Mouse (Mus musculus) Patski (cell line): ENCODE measurements at regions not wholly inside any gene's neighbourhood (a gene's known extent, or its start where the extent isn't known, plus 50 kb on each side); places are given as distances from the start of the nearest gene placed in this dataset.

Experiments
- ATAC-seq: fragments of 100-300 bp; one replicate; pipeline ENCODE4 v1.8.0; 2021
- CTCF ChIA-PET: fragments of 350-600 bp; sonication (Branson Sonifier 250); formaldehyde crosslinking; loops from one replicate; lab custom pipeline; 2022; ENCODE audit warnings: inconsistent platforms; lab: Charles Lee
- POLR2A ChIA-PET: fragments of 350-600 bp; sonication (Branson Sonifier 250); formaldehyde crosslinking; loops from one replicate; lab custom pipeline; 2022; ENCODE audit warnings: antibody characterized with exemption, inconsistent platforms; lab: Charles Lee
- DNase-seq: peaks from one replicate; pipeline ENCODE4 v3.0.0-alpha.2; 2011; ENCODE audit warnings: low read depth, low spot score
- H3K27me3 ChIP-seq: fragments of 371-371 bp; one replicate; pipeline ENCODE4 v1.5.1; 2021
- CTCF ChIP-seq: fragments of 100-300 bp; IDR thresholded peaks from one replicate; pipeline ENCODE4 v1.5.1; 2021
- in situ Hi-C: fragments of 300-500 bp; cut with MboI; formaldehyde crosslinking; loops from 3 replicates; pipeline ENCODE4 v1.11.1; 2018; ENCODE audit warnings: low pct_unique_long_range_greater_than_20kb, mixed read lengths

- TF ChIP-seq CTCF = no peak
- DNase-seq (no peak), ATAC-seq (no peak)
- H3K27me3 ChIP-seq = peaks cover 12% of the 10 kb centered on the region
- POLR2A ChIA-PET = no interaction called here
- CTCF ChIA-PET = interaction anchor here (1.2 kb wide), 1 partner anchor 9 kb away, joined by 3 read pairs; no protein-coding TSS in a partner anchor
- in situ Hi-C loops = no loop called here
Observed at GRCm38 (mm10) chr1:194565574-194565973, 52.4 kb upstream of the Plxna2 start.

GRCm38 (mm10) chr1:194563946-194564345 is 54.1 kb upstream of the Plxna2 start:
- H3K27me3 ChIP-seq = peaks cover 28% of the 10 kb centered on the region
- DNase-seq = no peak
- ATAC-seq = no peak
- CTCF ChIA-PET = interaction anchor here (1.4 kb wide), 1 partner anchor 17 kb away, joined by 3 read pairs; no protein-coding TSS in a partner anchor
- POLR2A ChIA-PET = no interaction called here
- TF ChIP-seq CTCF = no peak
- in situ Hi-C loops = no loop called here

DNA sequence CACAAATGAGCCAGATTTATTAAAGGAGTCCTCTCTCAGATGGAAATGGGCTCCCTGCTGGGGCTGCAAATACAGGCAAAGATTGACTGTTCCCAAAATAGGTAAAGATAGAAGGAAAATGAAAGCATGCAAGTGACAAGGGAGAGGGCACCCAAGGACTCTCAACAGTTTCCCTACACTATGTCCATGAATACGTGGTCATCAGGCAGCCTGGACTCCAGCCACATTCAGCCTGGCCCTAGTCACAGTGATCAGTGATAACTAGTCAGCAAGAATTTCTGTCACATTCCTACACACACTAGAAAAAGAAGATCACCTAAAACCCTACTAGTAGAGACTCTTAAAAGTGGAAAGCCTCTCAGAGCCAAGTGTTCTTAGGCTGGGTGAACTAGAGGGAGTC is 56.9 kb upstream of the Plxna2 start:
- ChIA-PET CTCF (no interaction called here), POLR2A (interaction anchor here (0.6 kb wide), 1 partner anchor 43 kb away, joined by 3 read pairs; no protein-coding TSS in a partner anchor)
- ATAC-seq (no peak), DNase-seq (no peak)
- in situ Hi-C loops = no loop called here
- H3K27me3 ChIP-seq = peaks cover 43% of the 10 kb centered on the region
- no peak for TF ChIP-seq CTCF

- peaks cover 15% of the 10 kb centered on the region for H3K27me3 ChIP-seq
- ChIA-PET POLR2A (no interaction called here), CTCF (no interaction called here)
- in situ Hi-C loops = no loop called here
- no peak for TF ChIP-seq CTCF
- DNase-seq (no peak), ATAC-seq (no peak)
Observed at GRCm38 (mm10) chr1:194548661-194549060, 69.4 kb upstream of the Plxna2 start.

DNA sequence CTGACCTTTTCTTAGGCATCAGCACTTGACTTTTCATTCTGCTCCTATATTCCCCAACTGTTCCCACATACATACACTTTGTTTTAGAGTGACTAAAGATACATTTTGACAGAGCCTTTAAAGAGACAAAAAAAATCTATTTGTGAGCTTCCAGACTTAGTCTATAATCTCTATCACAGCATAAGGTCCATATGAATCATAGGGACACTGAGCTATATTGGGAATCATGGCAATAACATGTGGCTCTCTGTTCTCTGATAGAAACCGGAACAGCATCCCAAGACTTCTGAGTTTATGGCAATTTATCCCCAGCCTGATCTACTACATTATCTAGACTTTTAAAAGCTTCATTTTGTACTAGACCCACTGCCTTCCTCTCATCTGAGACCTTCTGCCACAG is 69.8 kb upstream of the Plxna2 start:
- TF ChIP-seq CTCF = no peak
- ChIA-PET POLR2A (no interaction called here), CTCF (no interaction called here)
- DNase-seq (no peak), ATAC-seq (no peak)
- in situ Hi-C loops = no loop called here
- peaks cover 15% of the 10 kb centered on the region for H3K27me3 ChIP-seq

- ATAC-seq (no peak), DNase-seq (no peak)
- POLR2A ChIA-PET = no interaction called here
- in situ Hi-C loops = no loop called here
- peaks cover 10% of the 10 kb centered on the region for H3K27me3 ChIP-seq
- no peak for TF ChIP-seq CTCF
- CTCF ChIA-PET = no interaction called here
Observed at GRCm38 (mm10) chr1:194540923-194541322, 77.1 kb upstream of the Plxna2 start.

GRCm38 (mm10) chr1:194527342-194528165 is 90.5 kb upstream of the Plxna2 start:
- ATAC-seq (no peak), DNase-seq (no peak)
- in situ Hi-C loops = no loop called here
- no peak for TF ChIP-seq CTCF
- ChIA-PET CTCF (interaction anchor here (1.0 kb wide), 1 partner anchor 11 kb away, joined by 3 read pairs; no protein-coding TSS in a partner anchor), POLR2A (no interaction called here)
- H3K27me3 ChIP-seq = peaks cover 20% of the 10 kb centered on the region

GRCm38 (mm10) chr1:194524976-194525375 is 93.0 kb upstream of the Plxna2 start:
- ChIA-PET POLR2A (no interaction called here), CTCF (no interaction called here)
- DNase-seq (no peak), ATAC-seq (no peak)
- H3K27me3 ChIP-seq = peaks cover 24% of the 10 kb centered on the region
- in situ Hi-C loops = no loop called here
- no peak for TF ChIP-seq CTCF

DNA sequence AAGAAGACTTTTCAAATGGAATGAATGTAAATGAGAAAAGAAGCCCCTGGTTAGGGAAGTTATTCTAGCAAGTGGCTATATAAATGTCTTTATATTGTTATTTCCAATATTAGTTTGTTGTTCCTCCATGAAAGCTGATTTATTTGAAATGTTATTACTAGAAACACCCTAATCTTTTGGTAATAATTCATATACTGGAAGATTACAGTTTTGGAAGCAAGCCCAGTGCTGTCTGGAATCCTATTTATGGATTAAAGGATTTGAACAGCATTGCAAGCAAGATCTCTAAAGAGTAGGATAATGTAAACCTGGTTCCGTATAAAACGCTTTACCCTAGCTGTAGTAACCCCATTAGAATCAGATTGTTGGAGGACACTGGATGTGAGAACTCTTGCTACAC is 96.8 kb upstream of the Plxna2 start:
- ChIA-PET CTCF (no interaction called here), POLR2A (no interaction called here)
- no peak for ATAC-seq
- H3K27me3 ChIP-seq = peaks cover 14% of the 10 kb centered on the region
- in situ Hi-C loops = no loop called here
- DNase-seq = no peak
- no peak for TF ChIP-seq CTCF

GRCm38 (mm10) chr1:194519509-194520220 is 98.4 kb upstream of the Plxna2 start:
- DNase-seq = no peak
- H3K27me3 ChIP-seq = peaks cover 14% of the 10 kb centered on the region
- no peak for ATAC-seq
- in situ Hi-C loops = no loop called here
- no peak for TF ChIP-seq CTCF
- CTCF ChIA-PET = interaction anchor here (1.9 kb wide), 1 partner anchor 16 kb away, joined by 5 read pairs; no protein-coding TSS in a partner anchor
- POLR2A ChIA-PET = no interaction called here

- no peak for ATAC-seq
Observed at GRCm38 (mm10) chr1:194516136-194516535, 101.9 kb upstream of the Plxna2 start.

More at GRCm38 (mm10) chr1:194516136-194516535, 101.9 kb upstream of the Plxna2 start:
- POLR2A ChIA-PET = no interaction called here
- H3K27me3 ChIP-seq = peaks cover 13% of the 10 kb centered on the region
- no peak for TF ChIP-seq CTCF
- CTCF ChIA-PET = interaction anchor here (1.3 kb wide), 1 partner anchor 14 kb away, joined by 4 read pairs; no protein-coding TSS in a partner anchor
- DNase-seq = no peak
- in situ Hi-C loops = no loop called here
